Mouse (Mus musculus): ENCODE results near the gene Macrod2. TPM values are rescaled to one million over a fixed set of nuclear protein-coding genes. Genes with fewer than 3 reads are reported as not detected.

Macrod2 gene
- polyA plus RNA-seq, 1 experiment, result 57.8 TPM

DNA sequence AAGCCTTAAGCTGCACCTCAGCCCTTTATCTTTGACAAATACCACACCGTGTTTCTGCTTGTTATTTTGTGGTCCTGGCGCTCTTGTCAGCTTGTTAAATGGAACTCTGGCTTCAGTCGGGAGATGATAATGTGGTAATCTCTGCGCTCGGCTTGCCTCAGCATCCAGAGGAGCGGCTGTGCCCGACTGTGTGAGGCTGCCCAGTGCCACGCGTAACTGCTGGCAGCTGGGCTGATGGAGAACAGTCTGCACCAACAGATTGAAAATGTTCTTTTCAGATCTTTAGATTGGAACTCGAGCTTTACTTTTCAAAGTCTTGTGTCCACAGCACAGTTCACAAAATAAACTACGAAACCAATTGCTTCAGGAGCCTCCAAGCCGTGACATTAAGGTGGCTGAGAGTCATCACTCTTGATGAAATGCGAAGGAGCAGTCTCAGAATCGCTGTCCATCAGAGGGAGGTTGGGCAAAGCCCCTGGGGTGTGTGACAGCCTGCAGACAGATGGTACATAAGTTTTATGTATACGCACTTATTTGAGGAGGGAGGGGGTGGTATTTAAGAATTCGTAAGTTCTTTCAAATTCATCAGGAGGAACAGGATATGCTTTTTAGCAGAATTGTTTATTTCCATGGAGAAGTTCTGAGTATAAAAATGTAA, 836.0 kb downstream of the Macrod2 start:
- Histone ChIP-seq H3K4me1 (no peaks in the 10 kb centered on the region), H3K4me3 (replicated peaks) (no peak overlapping the region), H3K9me3 (no peaks in the 10 kb centered on the region), H3K27me3 (replicated peaks) (no peaks in the 10 kb centered on the region), H3K36me3 (replicated peaks; ENCODE audit: low read length) (no peaks in the 10 kb centered on the region)
- TF ChIP-seq FLI1 (IDR thresholded peaks at IDR 0.05; ENCODE audit: low read length) (no peak), GATA1 (IDR thresholded peaks at IDR 0.05; ENCODE audit: borderline replicate concordance, low read length) (no peak)

DNA sequence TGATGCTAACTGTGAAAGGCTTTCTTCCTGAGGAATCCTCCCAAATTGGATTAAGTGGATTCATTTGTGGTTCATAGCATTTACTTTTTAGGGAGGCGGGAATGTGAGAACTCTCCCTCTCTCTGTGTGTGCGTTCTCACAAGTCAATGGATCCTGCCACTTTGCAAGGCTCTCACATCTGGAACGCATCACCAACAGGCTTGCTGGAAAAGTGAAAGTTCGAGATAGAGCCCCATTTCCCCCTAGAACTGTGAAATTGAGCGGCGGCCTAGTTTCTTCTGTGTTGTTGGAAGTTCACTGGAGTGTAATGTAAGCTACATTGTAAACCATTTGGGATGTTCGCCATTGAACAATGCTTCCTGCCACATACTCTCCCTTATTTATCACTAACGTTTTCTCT, 839.2 kb downstream of the Macrod2 start:
- no peaks in the 10 kb centered on the region for H3K36me3 ChIP-seq (replicated peaks; ENCODE audit: low read length)
- H3K9me3 ChIP-seq, result no peaks in the 10 kb centered on the region
- no peak overlapping the region for H3K4me3 ChIP-seq (replicated peaks)
- no peaks in the 10 kb centered on the region for H3K4me1 ChIP-seq
- no peaks in the 10 kb centered on the region for H3K27me3 ChIP-seq (replicated peaks)
- no peak for TF ChIP-seq GATA1 (IDR thresholded peaks at IDR 0.05; ENCODE audit: borderline replicate concordance, low read length)
- TF ChIP-seq FLI1 (IDR thresholded peaks at IDR 0.05; ENCODE audit: low read length), result no peak

DNA sequence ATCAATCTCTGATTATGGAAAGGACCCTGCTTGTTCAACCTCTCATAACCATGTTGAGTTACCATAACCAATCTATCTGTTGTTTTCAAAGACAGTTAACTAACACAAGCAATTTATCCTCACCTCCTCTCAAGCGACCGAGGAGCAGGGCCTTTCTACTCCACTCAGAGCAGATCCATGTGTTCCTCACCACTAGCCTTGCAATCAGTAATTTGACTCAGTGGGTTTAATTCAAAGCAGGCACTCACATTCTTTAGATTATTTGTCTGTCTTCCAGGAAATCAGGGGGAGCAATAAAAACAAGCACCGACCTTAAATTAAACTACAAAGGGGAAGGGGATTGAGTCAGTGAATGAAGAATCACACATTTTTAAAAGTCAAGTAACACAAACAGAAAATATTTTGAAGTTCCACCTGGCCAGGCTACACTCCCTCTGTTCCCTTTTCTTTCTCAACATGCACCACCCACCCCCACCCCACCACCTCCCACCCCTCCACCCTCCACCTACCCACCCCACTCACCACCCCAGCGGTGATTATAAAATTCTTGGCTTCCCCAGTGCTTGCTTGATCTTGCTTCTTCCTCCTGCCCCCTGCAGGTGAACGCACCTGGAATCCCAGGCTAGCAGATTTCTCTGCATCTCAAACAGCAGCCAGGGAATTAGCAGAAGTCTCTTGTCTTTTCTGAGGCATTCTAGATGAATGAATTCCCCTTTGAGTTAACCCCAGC, 839.8 kb downstream of the Macrod2 start:
- H3K4me3 ChIP-seq (replicated peaks), result no peak overlapping the region
- no peaks in the 10 kb centered on the region for H3K27me3 ChIP-seq (replicated peaks)
- no peaks in the 10 kb centered on the region for H3K36me3 ChIP-seq (replicated peaks; ENCODE audit: low read length)
- TF ChIP-seq GATA1 (IDR thresholded peaks at IDR 0.05; ENCODE audit: borderline replicate concordance, low read length) (no peak), FLI1 (IDR thresholded peaks at IDR 0.05; ENCODE audit: low read length) (no peak)
- H3K4me1 ChIP-seq, result no peaks in the 10 kb centered on the region
- no peaks in the 10 kb centered on the region for H3K9me3 ChIP-seq

DNA sequence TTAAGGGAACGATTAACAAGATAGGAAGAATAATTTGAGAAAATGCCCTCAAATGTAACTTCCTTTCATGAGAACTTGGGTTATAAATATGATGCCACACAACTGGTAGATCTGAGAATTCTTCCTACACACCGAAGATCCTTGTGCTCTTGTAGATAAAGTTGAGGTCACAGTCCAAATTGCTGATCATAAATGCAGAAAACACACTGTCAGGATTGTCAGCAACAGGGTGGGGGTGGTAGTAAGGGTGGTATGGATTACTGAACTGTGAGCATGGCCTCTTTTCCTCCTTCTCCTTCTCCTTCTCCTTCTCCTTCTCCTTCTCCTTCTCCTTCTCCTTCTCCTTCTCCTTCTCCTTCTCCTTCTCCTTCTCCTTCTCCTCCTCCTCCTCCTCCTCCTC, 852.6 kb downstream of the Macrod2 start:
- H3K27me3 ChIP-seq (replicated peaks), result no peaks in the 10 kb centered on the region
- H3K4me3 ChIP-seq (replicated peaks), result no peak overlapping the region
- TF ChIP-seq FLI1 (IDR thresholded peaks at IDR 0.05; ENCODE audit: low read length) (no peak), GATA1 (IDR thresholded peaks at IDR 0.05; ENCODE audit: borderline replicate concordance, low read length) (no peak)
- no peaks in the 10 kb centered on the region for H3K4me1 ChIP-seq
- H3K36me3 ChIP-seq (replicated peaks; ENCODE audit: low read length), result no peaks in the 10 kb centered on the region
- no peaks in the 10 kb centered on the region for H3K9me3 ChIP-seq

DNA sequence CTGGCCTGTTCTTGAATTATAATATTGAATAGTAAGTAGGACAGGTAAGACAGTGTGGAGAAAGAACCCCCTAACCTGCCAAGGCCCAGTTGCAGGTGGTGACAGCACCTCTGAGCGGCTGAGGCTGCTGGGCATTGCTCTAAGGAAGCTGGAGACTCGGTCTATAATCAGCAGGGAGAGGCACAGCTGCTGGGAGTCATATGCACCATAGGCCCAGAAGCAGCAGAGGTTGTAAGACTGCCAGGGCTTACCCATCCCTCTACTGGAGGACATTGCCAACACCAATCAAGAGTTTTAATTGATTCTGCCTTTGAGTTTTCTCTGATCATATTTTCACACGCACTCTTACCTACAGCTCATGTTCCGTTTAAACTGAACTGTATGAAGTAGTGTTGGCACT, 869.5 kb downstream of the Macrod2 start:
- Histone ChIP-seq H3K36me3 (replicated peaks; ENCODE audit: low read length) (no peaks in the 10 kb centered on the region), H3K4me3 (replicated peaks) (no peak overlapping the region), H3K27me3 (replicated peaks) (no peaks in the 10 kb centered on the region), H3K9me3 (no peaks in the 10 kb centered on the region), H3K4me1 (no peaks in the 10 kb centered on the region)
- TF ChIP-seq FLI1 (IDR thresholded peaks at IDR 0.05; ENCODE audit: low read length) (no peak), GATA1 (IDR thresholded peaks at IDR 0.05; ENCODE audit: borderline replicate concordance, low read length) (no peak)

DNA sequence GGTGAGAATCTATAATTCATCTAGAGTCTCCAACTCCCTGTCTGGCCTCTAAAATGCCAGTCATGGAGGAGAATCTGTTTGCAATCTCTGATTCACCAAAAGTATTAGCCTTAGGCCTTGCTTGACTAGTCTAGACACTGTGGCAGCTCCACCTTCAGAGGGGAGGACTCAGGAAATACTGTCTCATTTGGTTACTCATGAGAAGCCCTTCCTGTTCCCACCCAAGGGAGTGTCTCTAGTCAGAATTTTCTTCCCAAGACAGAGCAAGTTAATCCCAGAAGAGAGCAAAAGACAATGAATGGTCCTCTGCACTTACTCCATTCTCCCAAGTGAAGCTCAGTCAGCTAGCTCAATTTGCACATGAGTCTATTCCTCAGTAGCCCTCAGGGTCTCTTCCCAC, 871.5 kb downstream of the Macrod2 start:
- Histone ChIP-seq H3K9me3 (no peaks in the 10 kb centered on the region), H3K4me3 (replicated peaks) (no peak overlapping the region), H3K4me1 (no peaks in the 10 kb centered on the region)

DNA sequence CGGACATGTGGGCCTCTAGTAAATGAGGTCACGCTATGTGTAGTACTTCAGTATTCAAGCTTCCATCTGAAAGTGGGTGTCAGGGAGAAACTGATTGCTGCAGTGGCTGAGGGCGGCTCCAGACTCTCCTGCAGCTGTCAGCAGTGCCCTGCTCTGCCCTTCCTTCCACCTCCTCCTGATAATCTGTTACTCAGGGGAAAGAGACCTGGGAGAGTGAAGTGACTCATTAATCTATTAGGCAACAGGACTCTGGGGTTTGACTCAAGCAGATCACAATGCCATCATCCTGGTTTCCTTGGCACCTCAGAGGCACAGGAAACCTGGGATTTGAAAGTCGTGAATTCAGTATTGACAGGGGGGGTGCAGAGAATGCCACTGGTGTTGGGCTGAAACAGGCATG, 876.4 kb downstream of the Macrod2 start:
- H3K4me3 ChIP-seq (replicated peaks), result no peak overlapping the region
- no peaks in the 10 kb centered on the region for H3K27me3 ChIP-seq (replicated peaks)
- no peaks in the 10 kb centered on the region for H3K4me1 ChIP-seq
- no peaks in the 10 kb centered on the region for H3K36me3 ChIP-seq (replicated peaks; ENCODE audit: low read length)
- no peak for TF ChIP-seq FLI1 (IDR thresholded peaks at IDR 0.05; ENCODE audit: low read length)
- no peak for TF ChIP-seq GATA1 (IDR thresholded peaks at IDR 0.05; ENCODE audit: borderline replicate concordance, low read length)
- H3K9me3 ChIP-seq, result no peaks in the 10 kb centered on the region

More for the DNA sequence above, 871.5 kb downstream of the Macrod2 start:
- no peak for TF ChIP-seq GATA1 (IDR thresholded peaks at IDR 0.05; ENCODE audit: borderline replicate concordance, low read length)
- TF ChIP-seq FLI1 (IDR thresholded peaks at IDR 0.05; ENCODE audit: low read length), result no peak
- H3K27me3 ChIP-seq (replicated peaks), result no peaks in the 10 kb centered on the region
- H3K36me3 ChIP-seq (replicated peaks; ENCODE audit: low read length), result no peaks in the 10 kb centered on the region

DNA sequence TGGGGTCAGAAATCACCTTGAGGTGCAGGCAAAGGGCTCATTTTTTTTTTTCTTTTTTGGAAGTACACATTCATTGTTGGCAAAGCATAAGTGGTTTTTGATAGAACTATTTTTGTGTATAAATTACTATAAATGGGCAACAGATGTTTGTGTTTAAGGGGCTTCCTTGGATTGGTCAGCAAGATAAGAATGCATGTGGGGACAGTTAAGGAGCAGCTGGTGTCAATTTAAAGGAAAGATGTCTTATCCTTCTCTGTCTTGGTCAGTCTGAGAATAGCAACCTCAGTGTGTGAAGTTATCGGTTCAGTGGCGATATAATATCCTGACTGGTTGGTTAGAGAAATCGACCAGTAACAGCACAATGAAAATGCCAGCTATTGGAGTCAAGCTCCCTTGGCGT, 877.9 kb downstream of the Macrod2 start:
- no peaks in the 10 kb centered on the region for H3K27me3 ChIP-seq (replicated peaks)
- H3K36me3 ChIP-seq (replicated peaks; ENCODE audit: low read length), result no peaks in the 10 kb centered on the region
- no peaks in the 10 kb centered on the region for H3K4me1 ChIP-seq
- TF ChIP-seq GATA1 (IDR thresholded peaks at IDR 0.05; ENCODE audit: borderline replicate concordance, low read length), result no peak
- no peak for TF ChIP-seq FLI1 (IDR thresholded peaks at IDR 0.05; ENCODE audit: low read length)
- H3K9me3 ChIP-seq, result no peaks in the 10 kb centered on the region
- no peak overlapping the region for H3K4me3 ChIP-seq (replicated peaks)

DNA sequence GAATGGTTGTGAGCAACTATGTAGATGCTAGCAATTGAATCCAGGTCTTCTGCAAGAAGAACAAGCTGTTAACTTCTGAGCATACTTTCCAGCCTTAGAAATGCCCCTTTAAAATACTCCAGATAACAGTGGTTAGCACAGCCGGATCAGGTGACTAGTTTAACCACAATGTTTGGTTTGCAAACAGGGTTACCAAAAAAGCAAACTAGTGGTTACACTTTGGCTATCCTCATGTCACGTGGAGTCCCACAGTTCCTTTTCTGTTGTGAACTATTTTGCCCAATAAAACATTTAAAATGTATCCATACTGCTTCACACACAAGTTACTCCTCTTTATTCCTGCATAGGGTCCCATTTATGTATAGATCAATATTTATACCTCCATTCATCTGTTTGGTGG, 879.2 kb downstream of the Macrod2 start:
- H3K4me3 ChIP-seq (replicated peaks), result no peak overlapping the region

DNA sequence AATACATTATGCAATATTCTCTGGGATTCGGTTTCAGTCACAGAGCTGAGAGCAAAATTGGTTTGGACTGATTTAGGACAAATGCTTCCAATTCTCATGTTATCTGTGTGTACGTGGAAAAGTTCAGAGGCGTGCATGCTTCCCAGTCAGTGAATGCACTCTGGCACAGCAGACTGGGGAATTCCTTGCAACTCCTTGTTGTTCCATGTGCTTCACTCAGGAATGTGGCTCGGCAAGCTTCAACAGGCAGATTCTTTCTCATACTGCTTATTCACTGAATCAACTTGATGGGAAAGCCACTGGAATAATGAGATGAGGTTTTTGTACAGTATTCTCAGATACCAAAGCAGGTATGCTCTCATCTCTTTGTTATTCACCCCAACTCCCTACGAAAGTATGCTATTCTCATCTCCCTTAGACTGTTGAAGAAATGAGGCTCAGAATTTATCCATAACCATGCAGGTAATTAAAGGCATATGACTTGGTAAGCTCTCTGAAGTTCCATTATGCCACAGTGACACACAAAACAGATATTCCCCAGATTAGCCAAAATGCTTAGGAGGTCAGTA, 884.1 kb downstream of the Macrod2 start:
- no peaks in the 10 kb centered on the region for H3K27me3 ChIP-seq (replicated peaks)
- H3K9me3 ChIP-seq, result no peaks in the 10 kb centered on the region
- no peaks in the 10 kb centered on the region for H3K4me1 ChIP-seq
- TF ChIP-seq FLI1 (IDR thresholded peaks at IDR 0.05; ENCODE audit: low read length) (no peak), GATA1 (IDR thresholded peaks at IDR 0.05; ENCODE audit: borderline replicate concordance, low read length) (no peak)
- no peaks in the 10 kb centered on the region for H3K36me3 ChIP-seq (replicated peaks; ENCODE audit: low read length)
- no peak overlapping the region for H3K4me3 ChIP-seq (replicated peaks)

More for the DNA sequence above, 879.2 kb downstream of the Macrod2 start:
- Histone ChIP-seq H3K9me3 (no peaks in the 10 kb centered on the region), H3K27me3 (replicated peaks) (no peaks in the 10 kb centered on the region), H3K4me1 (no peaks in the 10 kb centered on the region), H3K36me3 (replicated peaks; ENCODE audit: low read length) (no peaks in the 10 kb centered on the region)
- TF ChIP-seq GATA1 (IDR thresholded peaks at IDR 0.05; ENCODE audit: borderline replicate concordance, low read length) (no peak), FLI1 (IDR thresholded peaks at IDR 0.05; ENCODE audit: low read length) (no peak)

Measured in megakaryocyte, embryonic 14.5 days (primary cell).